Mouse (Mus musculus) right cerebral cortex, postnatal 10 days (tissue): ENCODE measurements at regions not wholly inside any gene's neighbourhood (a gene's known extent, or its start where the extent isn't known, plus 50 kb on each side); places are given as distances from the start of the nearest gene placed in this dataset.
"Not testable (repeated sequence)": the region's sequence is repeated elsewhere in the genome, so short reads cannot be mapped to it uniquely, and the experiment has no call there.

Experiments
- DNase-seq, 2 experiments: peaks; one replicate each; pipeline ENCODE4 v3.0.0; 2021; ENCODE audit warnings: low spot score in 2 of 2

DNA sequence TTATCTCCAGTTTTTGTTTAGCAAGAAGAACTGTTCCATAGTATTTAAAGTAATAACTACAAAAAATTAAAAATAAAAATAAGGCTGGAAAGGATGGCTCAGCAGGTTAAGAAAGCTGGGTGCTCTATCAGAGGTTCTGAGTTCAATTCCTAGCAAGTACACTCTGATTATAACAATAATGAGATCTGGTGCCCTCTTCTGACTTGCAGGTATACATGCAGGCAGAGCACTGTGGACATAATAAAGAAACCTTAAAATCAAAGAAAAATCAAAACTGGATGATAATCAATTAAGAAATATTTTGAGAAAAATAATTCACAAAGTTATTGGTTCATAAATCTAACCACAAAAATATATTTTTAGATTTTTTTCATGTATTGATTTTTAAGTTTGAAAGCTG lies 346.7 kb upstream of the Cdh8 start:
- DNase-seq = no peak

DNA sequence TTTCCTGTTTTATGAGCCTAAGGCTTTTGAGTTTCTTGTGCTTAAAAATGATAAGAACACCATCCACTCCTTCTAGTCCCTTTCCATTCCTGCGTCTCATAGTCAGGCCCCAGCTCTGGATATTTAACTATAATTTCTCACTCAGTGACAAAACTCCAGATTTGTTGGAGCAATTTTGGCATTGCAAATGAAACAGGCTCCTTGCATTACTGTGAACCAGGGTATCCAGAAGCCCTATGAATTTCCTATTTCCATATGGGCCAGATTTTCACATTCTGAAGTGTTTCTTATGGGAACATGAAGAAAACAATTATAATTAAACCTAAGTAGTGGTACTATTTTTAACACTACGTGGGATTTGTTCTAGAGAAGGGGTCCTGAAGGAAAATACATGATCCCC lies 319.9 kb upstream of the Cdh8 start:
- DNase-seq = peak in 1 of 2 experiments; percentile 33

DNA sequence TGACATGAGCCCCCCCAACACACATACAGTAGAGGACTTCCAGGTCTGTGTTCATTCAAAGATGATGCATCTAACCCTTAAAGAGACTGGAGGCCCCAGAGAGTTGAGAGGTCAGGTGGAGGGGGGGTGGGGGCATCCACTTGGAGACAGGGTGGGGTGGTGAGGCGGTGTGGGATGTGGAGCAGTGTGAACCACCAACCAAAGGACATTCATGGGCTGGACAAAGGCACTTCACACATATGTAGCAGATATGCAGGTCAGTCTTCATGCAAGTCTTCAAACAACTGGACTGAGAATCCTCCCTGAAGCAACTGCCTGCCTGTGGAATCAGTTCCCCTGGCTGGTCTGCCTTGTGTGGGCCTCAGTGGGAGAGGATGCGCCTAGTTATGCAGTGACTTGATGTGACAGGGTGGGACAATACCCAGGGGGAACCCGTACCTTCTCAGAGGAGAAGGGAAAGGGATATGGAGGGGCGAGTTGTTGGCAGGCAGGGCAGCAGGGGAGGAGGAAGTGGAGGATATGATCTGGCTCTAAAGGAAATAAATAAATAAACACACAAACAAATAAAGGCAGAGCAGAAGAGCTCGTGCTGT lies 308.5 kb upstream of the Cdh8 start:
- DNase-seq = no peak

DNA sequence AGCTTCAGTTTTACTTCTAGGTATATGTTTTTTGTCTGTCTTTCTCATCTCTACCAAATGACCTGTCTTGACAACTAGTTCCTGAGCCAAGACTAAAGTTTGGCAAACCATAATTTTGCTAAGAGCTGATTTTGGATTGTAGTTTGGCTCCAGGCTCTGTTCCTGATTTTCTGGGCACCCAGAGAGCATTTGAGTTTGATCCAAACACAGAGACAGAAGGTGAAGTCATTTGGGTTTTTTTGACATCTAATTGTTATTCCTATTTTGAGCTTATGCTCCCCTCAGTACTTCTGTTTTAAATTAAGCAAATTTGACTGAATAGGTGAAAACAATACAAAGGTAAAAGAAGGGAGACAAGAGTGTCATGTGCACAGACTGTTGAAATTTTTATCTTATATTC lies 302.7 kb upstream of the Cdh8 start:
- DNase-seq = no peak

DNA sequence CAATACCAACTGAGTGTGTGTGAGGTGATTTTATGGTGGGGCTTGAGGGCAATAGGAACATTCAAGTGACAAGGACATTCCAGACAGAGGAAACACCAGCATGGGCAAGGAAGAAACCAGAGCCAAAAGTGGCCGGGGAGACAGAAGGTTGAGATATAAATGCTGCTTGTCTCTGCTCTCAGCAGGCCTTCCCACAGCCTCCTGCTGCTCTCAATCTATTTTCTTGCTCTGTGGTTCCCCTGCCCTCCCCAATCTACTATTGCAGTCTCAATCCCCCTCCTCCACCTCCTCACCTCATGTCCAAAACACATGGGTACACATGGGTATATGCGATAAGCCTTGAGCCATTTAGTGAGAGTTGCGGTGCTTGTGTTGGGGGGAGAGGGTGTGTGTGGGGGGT lies 265.4 kb upstream of the Cdh8 start:
- peak; percentile 23 to 47 for DNase-seq

DNA sequence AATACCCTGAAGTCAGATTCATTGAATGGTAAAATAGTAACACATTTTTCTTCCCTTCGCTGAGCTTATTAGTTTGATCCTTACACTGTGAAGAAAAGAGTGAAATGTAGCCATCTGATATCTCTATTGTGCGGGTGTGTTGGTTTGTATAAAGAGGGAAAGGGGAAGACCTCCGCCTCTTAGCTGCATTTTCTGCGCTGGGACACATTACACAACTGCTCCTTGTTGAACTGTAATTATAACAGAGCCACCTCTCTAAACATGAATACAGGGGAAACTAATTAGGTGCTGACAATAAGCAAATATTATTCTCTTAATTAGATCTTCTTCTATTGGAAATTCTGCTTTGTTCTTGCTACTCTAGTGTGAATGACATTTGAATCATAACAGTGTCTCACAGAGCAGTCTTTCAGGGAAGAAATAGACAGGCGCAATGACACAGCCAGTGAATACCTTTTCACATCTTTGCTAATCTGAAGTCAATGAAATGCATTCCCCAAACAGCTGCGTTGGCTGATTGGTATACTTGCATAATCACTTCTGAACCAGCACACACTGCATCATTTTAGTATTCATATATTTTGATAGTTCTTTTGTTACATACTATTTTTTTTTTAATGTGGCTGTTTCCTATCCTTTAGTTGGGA lies 263.1 kb upstream of the Cdh8 start:
- not testable (repeated sequence) for DNase-seq

DNA sequence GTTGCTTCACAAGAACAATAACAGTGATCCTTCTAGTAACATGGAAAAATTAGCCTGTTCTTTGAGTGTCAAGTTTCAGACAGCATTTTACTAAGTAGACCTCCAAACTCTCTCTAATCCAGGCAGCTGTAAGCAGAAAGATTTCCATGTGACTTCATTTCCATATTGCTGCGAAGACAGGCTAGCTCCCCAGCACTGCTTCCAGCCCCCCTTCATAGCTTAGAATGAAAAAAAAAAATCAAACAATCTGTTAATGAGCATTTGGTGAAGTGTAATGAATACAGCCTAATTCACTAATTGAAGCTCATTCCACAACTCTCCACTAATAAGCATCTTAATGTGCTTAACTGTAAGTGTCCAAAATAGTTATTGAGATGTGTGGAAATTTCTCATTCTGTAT lies 251.4 kb upstream of the Cdh8 start:
- DNase-seq = not testable (repeated sequence)

DNA sequence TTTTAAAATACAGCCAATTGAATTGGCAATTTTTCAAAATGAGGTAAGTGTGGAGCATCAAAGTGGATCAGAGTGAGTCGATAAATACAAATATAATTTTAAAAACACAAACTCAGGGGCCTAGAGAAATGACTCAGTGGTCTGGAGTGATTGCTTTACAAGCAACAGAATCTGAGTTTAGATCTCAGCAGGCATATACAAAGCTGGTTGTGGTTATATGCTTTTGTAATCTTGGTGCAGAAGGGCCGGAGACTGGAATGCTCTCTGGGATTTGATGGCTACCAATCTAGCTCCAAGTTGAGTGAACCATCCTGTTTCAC lies 235.0 kb upstream of the Cdh8 start:
- no peak for DNase-seq

DNA sequence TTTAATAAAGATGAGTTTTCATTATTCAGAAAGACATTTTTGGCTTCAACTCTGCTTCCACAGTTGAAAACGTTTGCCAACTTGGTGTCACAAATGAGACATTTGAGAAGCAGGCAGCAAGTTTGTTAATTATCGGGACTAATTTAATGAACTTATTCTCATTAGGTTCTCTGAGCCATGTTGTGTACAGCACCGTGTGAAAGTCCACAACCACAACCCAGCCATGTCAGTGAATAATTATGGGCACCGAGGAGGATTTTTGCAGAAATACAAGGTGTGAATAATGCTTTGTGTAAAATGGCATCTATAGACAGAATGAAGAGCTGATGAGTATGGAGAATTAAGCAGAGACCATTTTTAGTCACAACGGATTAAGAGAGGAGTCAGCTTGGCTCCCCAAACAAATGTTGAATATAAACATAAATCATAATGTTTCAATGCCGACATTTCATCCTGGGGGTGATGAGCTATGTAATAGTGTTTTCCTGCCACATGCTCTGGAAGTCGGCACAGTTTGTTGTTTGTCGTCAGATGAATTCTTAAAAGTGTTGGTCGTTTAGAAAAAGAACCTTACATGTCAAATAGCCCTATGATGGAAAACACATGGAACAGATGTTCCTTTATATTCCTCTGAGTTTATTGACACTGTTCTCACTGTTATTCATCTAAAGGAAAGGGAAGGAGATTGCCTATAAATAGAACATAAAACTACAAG lies 234.5 kb upstream of the Cdh8 start:
- DNase-seq = no peak

DNA sequence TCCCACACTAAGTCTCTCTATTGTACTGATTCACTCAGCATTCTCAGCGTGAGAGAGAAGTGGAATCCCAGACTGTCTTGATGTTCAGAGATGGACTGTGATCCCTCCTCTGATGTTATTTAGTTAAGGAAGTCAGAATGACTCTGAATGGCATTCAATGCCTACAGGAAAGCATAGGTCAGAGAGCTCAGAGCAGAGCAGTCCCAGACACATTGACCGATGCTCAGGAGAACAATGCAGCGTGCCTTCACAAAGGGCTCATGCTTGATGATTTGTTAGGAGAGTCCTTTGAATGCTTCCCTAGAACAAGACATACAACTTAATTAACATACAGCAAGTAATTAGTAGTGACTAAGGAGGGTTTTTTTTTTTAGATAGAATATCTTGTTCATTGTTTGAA lies 224.3 kb upstream of the Cdh8 start:
- DNase-seq = no peak

DNA sequence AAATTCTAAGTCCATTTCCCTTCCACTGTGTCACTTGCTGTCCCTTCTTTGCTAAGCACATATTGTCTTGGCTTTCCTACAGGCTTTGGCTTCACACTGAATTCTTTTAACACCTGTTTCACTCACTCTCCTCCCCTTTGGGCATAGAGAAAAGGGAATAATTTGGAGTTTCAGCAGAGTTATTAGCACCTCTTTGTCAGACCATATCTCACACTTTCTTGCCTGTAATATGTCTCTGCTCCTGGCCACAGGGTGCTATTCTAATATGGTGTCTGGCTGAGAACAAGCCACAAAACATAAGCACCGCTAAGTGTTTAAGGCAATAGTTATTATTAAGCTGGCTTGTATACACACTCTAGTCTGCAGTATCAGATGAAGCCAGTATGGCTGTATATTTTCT lies 214.7 kb upstream of the Cdh8 start:
- DNase-seq = not testable (repeated sequence)

DNA sequence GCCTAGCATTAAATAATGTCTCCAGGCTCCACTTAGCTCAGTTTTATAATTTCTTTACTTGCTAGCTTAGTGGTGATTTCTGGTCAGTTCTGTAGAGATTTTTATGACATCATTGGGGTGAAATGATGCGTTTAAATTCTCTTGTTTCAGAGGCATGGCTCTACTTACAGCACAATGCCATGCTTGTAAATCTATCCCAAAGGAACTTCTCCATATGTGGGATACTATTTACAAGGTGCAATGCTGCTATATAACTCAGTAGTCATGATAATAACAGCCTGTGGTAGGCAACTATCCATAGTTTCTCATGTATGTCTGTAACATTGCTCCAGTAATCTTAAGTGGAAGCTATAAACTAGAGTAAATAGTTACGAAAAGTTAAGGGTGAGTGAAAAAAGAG lies 205.4 kb upstream of the Cdh8 start:
- DNase-seq = no peak

DNA sequence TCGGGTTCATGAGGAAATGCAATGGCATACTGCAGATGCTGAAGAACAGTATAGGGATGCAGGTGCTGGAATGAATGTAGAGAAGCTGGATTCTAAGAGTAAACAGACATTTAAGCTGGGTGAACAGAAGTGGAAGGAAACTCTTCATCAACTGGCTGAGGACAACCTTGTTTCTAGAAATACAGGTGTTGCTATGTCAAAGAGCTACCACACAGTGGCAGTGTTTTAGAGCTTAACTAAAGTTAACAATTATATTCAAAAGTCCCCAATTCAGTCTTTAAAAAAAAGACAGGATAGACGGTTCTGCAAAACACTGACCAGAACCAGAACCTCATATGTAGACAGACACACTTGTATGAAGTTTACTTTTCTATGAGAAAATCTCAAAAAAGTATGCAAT lies 188.1 kb upstream of the Cdh8 start:
- DNase-seq = peak in 1 of 2 experiments; percentile 21

DNA sequence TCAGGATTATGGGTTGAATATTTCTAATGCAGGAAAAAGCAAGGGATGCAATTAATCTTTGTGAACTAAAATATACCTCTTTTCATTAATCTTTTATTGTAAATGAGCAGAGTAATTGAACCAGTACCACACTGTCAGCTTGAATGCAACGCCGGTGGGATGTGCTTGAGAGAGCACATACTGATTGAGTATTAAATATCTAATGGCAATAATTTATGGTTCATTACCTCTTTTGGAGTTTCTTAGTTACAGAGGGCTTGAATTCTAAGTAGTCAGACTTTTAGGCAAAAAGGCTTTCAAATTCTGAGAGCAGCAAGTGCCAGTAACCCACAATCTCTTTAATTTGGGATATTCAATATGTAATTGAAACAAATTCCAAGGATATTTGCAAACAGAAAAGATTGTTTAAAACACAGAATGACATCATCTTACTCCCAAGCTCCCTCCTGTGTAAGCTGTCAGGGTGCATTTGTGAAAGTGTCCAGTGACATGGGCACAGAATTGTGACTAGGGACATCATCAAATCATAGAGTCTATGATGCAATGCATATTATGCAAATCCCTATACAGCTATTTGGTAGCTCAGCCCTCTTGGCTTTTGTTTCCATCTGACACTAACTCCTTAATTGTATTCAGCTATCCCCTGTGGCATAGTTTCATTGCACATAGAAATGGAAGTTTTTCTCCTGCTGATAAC lies 175.2 kb upstream of the Cdh8 start:
- no peak for DNase-seq

DNA sequence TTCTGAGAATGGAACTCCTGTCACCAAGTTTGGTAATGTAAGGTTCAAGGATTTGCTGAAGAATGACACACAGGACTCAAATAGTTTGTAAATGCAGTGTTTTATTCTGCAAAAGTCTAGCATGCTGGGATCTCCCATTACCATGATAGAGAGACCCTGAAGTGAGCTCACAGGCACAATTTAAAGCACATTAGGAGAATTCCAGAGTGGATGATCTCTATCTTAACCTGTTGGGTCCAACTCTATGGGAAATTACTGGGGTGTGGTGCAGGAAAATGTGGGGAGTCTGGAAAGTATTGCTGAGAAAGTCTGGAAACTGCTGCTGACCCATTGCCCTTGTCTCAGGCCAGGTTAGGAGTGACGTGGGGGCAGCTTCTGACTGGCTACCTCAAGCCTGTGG lies 127.8 kb upstream of the Cdh8 start:
- no peak for DNase-seq

DNA sequence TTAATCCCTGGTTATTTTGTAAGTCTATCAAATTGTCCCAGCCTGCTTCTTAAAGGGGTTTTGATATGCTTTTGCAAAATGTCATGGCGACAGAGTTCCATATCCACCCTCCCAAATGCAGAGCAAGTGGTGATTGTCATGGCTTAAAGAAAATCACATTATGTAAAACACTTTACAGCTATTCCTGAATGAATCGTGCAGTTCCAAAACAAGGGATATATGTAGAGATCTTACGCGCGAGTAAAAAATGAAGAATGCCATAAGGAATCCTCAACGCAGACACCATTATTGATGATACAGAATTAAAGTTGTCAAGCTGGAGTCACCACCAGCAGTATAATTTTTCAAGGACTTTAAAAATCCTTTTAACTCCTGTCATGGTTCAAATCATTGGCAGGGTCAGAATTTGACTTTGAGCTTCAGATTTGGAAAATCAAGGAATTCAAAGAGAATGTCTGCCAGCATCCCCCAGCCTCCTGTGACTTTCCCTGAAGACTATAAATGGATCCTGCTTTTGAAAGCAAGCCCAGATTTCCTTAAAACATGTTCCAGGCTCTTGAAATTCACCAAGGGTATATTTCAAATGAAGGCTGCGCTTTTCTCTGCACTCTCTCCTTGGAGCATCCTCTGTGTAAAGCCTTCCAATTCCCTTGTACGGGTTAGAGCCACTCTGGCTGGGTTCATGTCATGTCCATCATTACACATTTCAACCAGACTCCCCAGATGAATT lies 116.6 kb upstream of the Cdh8 start:
- DNase-seq = peak; percentile 37 to 52

DNA sequence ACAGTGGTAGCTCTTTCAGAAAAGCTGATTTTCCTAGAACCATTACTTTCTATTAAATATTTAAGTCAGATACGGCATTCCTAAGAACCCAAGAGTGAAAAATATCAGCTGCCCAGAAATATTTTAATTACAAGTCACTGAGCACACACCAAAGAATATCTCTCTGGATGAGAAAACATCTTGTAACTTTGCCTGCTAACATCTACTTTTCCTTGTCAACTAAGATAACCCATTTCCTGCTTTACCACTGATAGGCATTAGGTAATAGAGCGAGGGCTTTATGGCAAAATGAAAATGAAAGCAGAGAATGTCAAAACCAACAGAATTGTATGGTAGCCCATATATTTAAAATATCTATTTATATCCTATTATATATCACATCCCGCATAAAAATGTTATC lies 85.8 kb upstream of the Cdh8 start:
- DNase-seq = no peak
